Mouse (Mus musculus) lung, postnatal 0 days (tissue): ENCODE results near the gene Mast3. TPM values are rescaled to one million over a fixed set of nuclear protein-coding genes. Genes with fewer than 3 reads are reported as not detected.
A peak's percentile ranks its signal among the peaks of the same experiment; 100 is the strongest.

Source experiments
- ATAC-seq: fragments of 200-750 bp; cut with Nextera tagmentation; 2 replicates; pipeline ENCODE4 v1.8.0; 2017; ENCODE audit warnings: moderate library complexity
- DNase-seq: peaks from one replicate; pipeline ENCODE4 v3.0.0-alpha.2; 2016; ENCODE audit warnings: low spot score
- H3K27ac ChIP-seq: fragments of 300-500 bp; sonication (generic); 2 replicates; pipeline ENCODE4 v1.5.1; 2014; ENCODE audit warnings: antibody characterized with exemption, mild to moderate bottlenecking, low read length, mixed read lengths
- H3K27me3 ChIP-seq: fragments of 300-500 bp; sonication (generic); replicated peaks from 2 replicates; pipeline ENCODE4 v1.6.1; 2014; ENCODE audit warnings: low read length, mixed read lengths; ENCODE audit not compliant: insufficient read depth
- H3K36me3 ChIP-seq: fragments of 300-500 bp; sonication (generic); 2 replicates; pipeline ENCODE4 v1.6.1; 2014; ENCODE audit warnings: low read length, mixed read lengths; ENCODE audit not compliant: insufficient read depth
- H3K4me1 ChIP-seq: fragments of 300-500 bp; sonication (generic); 2 replicates; pipeline ENCODE4 v1.6.1; 2014; ENCODE audit warnings: antibody characterized with exemption, low read depth, low read length, mixed read lengths; ENCODE audit not compliant: insufficient read depth
- H3K4me2 ChIP-seq: fragments of 300-500 bp; sonication (generic); replicated peaks from 2 replicates; pipeline ENCODE4 v1.6.1; 2014; ENCODE audit warnings: low read depth, mild to moderate bottlenecking, low read length, moderate library complexity, mixed read lengths
- H3K4me3 ChIP-seq: fragments of 300-500 bp; sonication (generic); 2 replicates; pipeline ENCODE4 v1.5.1; 2014; ENCODE audit warnings: low read depth, low read length
- H3K9ac ChIP-seq: fragments of 300-500 bp; sonication (generic); replicated peaks from 2 replicates; pipeline ENCODE4 v1.6.1; 2014; ENCODE audit warnings: low read depth, mild to moderate bottlenecking
- H3K9me3 ChIP-seq: fragments of 300-500 bp; sonication (generic); 2 replicates; pipeline ENCODE4 v1.6.1; 2016; ENCODE audit warnings: low read length, mixed read lengths
- CTCF ChIP-seq: IDR thresholded peaks from 2 replicates; pipeline ENCODE4 v1.5.1; 2016; ENCODE audit warnings: antibody characterized with exemption, mild to moderate bottlenecking
- EP300 ChIP-seq: IDR thresholded peaks from 2 replicates; pipeline ENCODE4 v1.6.1; 2016; ENCODE audit warnings: antibody characterized with exemption, mild to moderate bottlenecking, control low read depth
- WGBS: fragments of 180-500 bp; shearing (Covaris S2); extraction: QIAGEN DNeasy Blood & Tissue Kit; methylation state at CpG from one replicate; pipeline ENCODE4 v1.1.7; 2014; 5-methylcytosine and 5-hydroxymethylcytosine counted together
- polyA plus RNA-seq: library from polyadenylated mRNA; unstranded; fragments of >200 nt; fragmentation: Nextera tagmentation; extraction: Ambion mirVana; gene quantifications from 2 replicates; pipeline ENCODE4 v1.2.1, GENCODE M21; 2015

The Mast3 gene
- polyA plus RNA-seq, 1 experiment from 2014 or later = 7.6 TPM

GRCm38 (mm10) chr8:70849333-70849990, 44.6 kb upstream of the Mast3 start:
- H3K4me3 ChIP-seq = no peak overlapping the region
- H3K9me3 ChIP-seq = no peaks in the 10 kb centered on the region
- no peak overlapping the region for H3K4me2 ChIP-seq
- DNase-seq = no peak
- no peaks in the 10 kb centered on the region for H3K36me3 ChIP-seq
- H3K27ac ChIP-seq = no peak overlapping the region
- ATAC-seq = no peak
- H3K9ac ChIP-seq = no peak overlapping the region
- no peaks in the 10 kb centered on the region for H3K27me3 ChIP-seq
- WGBS = 72% methylated on average over 3 of the region's 3 CpGs
- no peaks in the 10 kb centered on the region for H3K4me1 ChIP-seq
- TF ChIP-seq CTCF (no peak), EP300 (no peak)

DNA sequence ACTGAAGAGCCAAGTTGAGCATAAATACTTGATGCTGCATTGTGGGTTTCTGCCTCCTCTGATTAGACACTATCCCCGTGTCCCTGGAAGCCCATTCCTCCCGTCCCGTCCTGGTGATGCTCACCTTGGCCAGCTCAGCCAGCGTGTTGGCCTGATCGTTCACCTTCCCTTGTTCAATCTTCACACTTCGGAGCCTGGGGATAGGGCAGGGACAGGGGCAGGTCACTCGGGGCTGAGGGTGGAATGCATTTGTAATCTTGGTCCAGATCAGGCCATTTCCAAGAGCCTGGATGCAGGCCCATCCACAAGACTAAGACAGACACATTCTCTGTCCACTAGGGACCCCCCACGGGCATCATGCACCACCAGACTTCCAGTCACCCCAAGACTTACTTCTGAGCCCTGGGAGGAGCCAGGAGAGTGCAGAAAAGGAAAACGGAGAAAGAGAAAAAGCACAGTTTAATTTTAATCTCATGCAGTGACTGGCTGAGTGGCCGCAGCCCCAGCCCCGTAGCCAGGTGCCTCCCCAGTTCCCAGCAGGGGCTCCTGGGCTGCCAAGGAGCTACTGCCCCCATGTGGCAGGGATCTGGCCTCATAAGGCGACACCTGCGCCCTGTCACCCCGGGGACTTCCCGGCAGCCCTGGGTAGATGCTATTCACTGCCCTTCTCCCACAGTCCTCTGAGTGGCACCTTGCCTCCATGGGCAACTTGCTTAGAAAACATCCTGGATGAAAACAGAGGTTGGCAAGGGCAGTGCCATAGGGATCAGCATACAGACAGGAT, 41.7 kb upstream of the Mast3 start:
- WGBS = 49% methylated on average over 15 of the region's 15 CpGs
- H3K27ac ChIP-seq = no peak overlapping the region
- H3K9me3 ChIP-seq = no peaks in the 10 kb centered on the region
- no peaks in the 10 kb centered on the region for H3K36me3 ChIP-seq
- DNase-seq = no peak
- TF ChIP-seq CTCF = peak; percentile 37
- TF ChIP-seq EP300 = no peak
- H3K4me3 ChIP-seq = no peak overlapping the region
- no peak for ATAC-seq
- no peak overlapping the region for H3K9ac ChIP-seq
- no peak overlapping the region for H3K4me2 ChIP-seq
- H3K27me3 ChIP-seq = no peaks in the 10 kb centered on the region
- H3K4me1 ChIP-seq = no peaks in the 10 kb centered on the region

GRCm38 (mm10) chr8:70845108-70845507, 40.3 kb upstream of the Mast3 start:
- DNase-seq = no peak

DNA sequence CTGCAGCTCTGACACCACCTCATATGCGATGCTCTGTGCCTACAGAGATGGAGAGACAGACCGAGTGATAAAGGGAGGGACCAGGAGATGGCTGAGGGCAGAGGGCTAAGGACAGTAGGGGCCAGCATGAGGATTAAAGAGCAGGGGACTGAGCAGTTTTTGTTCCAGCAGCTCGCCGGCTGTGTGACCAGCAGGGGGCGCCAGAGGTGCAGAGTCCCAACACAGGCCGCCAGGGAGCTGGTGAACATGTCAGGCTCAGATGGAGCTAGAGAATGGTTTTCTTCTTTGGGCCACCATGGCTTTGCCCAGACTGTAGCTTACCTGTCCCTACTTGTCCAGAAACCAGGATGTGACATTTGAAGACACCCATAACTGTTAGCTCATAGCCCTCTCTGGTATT, 39.7 kb upstream of the Mast3 start:
- no peak overlapping the region for H3K27ac ChIP-seq
- H3K9ac ChIP-seq = no peak overlapping the region
- ATAC-seq (no peak), DNase-seq (peak; percentile 87)
- H3K9me3 ChIP-seq = no peaks in the 10 kb centered on the region
- H3K36me3 ChIP-seq = no peaks in the 10 kb centered on the region
- peaks cover 2% of the 10 kb centered on the region; the same call in 1 of the 2 replicates for H3K4me1 ChIP-seq
- WGBS = 1% methylated on average over 6 of the region's 6 CpGs
- peak; percentile 97 for TF ChIP-seq CTCF
- TF ChIP-seq EP300 = no peak
- no peak overlapping the region for H3K4me3 ChIP-seq
- H3K27me3 ChIP-seq = no peaks in the 10 kb centered on the region
- H3K4me2 ChIP-seq = no peak overlapping the region

More at GRCm38 (mm10) chr8:70845108-70845507, 40.3 kb upstream of the Mast3 start:
- WGBS = 45% methylated on average over 5 of the region's 5 CpGs
- H3K27ac ChIP-seq = no peak overlapping the region
- H3K4me1 ChIP-seq = peaks cover 2% of the 10 kb centered on the region; the same call in 1 of the 2 replicates
- H3K36me3 ChIP-seq = no peaks in the 10 kb centered on the region
- no peak overlapping the region for H3K9ac ChIP-seq
- ATAC-seq = no peak
- H3K4me3 ChIP-seq = no peak overlapping the region
- no peak for TF ChIP-seq EP300
- no peak for TF ChIP-seq CTCF
- no peaks in the 10 kb centered on the region for H3K9me3 ChIP-seq
- no peak overlapping the region for H3K4me2 ChIP-seq
- H3K27me3 ChIP-seq = no peaks in the 10 kb centered on the region

- H3K9ac ChIP-seq = no peak overlapping the region
- H3K27me3 ChIP-seq = no peaks in the 10 kb centered on the region
- H3K4me1 ChIP-seq = peaks cover 2% of the 10 kb centered on the region; the same call in 1 of the 2 replicates
- TF ChIP-seq EP300 (no peak), CTCF (no peak)
- H3K4me2 ChIP-seq = no peak overlapping the region
- no peak overlapping the region for H3K27ac ChIP-seq
- no peaks in the 10 kb centered on the region for H3K9me3 ChIP-seq
- no peaks in the 10 kb centered on the region for H3K36me3 ChIP-seq
- 89% methylated on average over 8 of the region's 8 CpGs for WGBS
- no peak overlapping the region for H3K4me3 ChIP-seq
- DNase-seq (no peak), ATAC-seq (no peak)
These were observed 39.1 kb upstream of the Mast3 start for GRCm38 (mm10) chr8:70843941-70844340.

GRCm38 (mm10) chr8:70843214-70843773, 38.4 kb upstream of the Mast3 start:
- TF ChIP-seq EP300 = no peak
- no peak for TF ChIP-seq CTCF
- ATAC-seq = no peak
- H3K36me3 ChIP-seq = no peaks in the 10 kb centered on the region
- no peak overlapping the region for H3K4me2 ChIP-seq
- H3K27me3 ChIP-seq = no peaks in the 10 kb centered on the region
- WGBS = 86% methylated on average over 5 of the region's 5 CpGs
- no peak overlapping the region for H3K9ac ChIP-seq
- H3K27ac ChIP-seq = no peak overlapping the region
- DNase-seq = no peak
- no peaks in the 10 kb centered on the region for H3K9me3 ChIP-seq
- no peak overlapping the region for H3K4me3 ChIP-seq
- H3K4me1 ChIP-seq = peaks cover 2% of the 10 kb centered on the region
